Mouse (Mus musculus) testis, adult 2 months (tissue): ENCODE data around the gene Taco1.

Experiments used
- CTCF ChIP-seq: fragments of 200-500 bp; IDR thresholded peaks from 2 replicates; pipeline ENCODE4 v1.5.1; 2012; ENCODE audit warnings: low read depth, mild to moderate bottlenecking, inconsistent platforms, low read length, moderate library complexity; ENCODE audit not compliant: control insufficient read depth, insufficient read depth, insufficient replicate concordance
- POLR2A ChIP-seq: fragments of 200-500 bp; IDR thresholded peaks from 2 replicates; pipeline ENCODE4 v1.6.1; 2012; ENCODE audit warnings: low read depth, mild to moderate bottlenecking, inconsistent platforms, low read length, moderate library complexity; ENCODE audit not compliant: control insufficient read depth

DNA sequence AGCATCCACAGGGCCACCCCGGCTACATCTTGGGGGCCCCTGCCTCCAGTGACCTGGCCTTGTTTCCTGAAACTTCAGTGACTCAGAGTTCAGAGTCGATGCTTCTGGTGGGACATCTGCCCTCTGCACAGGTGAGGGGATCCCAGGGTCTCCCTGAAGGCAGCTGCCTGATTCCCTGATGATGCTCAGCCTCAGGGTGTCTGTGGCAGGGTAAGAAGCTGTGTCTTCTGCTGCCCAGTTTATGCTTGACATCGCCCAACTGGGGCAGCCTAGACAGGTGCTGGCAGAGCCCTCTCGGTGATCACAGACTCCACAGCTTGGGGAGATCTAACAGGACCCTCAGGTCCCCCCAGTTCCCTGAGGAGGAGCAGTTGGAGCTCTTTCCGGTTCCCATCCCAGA is 38.3 kb upstream of the Taco1 start:
- TF ChIP-seq POLR2A (no peak), CTCF (no peak)
